Mouse (Mus musculus): ENCODE measurements around the gene Olfr548-ps1. TPM values are rescaled to one million over a fixed set of nuclear protein-coding genes. Genes with fewer than 3 reads are reported as not detected.

The Olfr548-ps1 gene
- total RNA-seq, 2 experiments from 2014 or later: not detected

DNA sequence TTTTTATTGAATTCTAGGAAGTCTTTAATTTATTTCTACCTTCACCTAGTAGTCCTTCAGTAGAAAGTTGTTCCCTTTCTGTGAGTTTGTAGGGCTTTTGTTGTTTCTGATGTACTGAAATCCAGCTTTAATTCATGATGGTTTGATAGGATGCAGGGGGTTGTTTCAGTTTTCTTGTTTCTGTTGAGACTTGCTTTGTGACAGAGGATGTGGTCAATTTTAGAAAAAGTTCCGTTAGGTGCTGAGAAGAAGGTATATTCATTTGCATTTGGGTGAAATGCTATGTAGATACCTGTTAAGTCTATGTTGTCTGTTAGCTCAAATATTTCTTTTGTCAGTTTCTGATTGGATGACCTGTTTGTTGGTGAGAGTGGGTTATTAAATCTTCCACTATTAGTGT lies 11.6 kb upstream of the Olfr548-ps1 start:
- no peak overlapping the region for H3K4me3 ChIP-seq
- no peak for DNase-seq
- no peak for TF ChIP-seq CTCF (IDR thresholded peaks at IDR 0.05)
- intact Hi-C loops (cut with DNase I): no loop called here
- no peak overlapping the region for H3K27ac ChIP-seq

DNA sequence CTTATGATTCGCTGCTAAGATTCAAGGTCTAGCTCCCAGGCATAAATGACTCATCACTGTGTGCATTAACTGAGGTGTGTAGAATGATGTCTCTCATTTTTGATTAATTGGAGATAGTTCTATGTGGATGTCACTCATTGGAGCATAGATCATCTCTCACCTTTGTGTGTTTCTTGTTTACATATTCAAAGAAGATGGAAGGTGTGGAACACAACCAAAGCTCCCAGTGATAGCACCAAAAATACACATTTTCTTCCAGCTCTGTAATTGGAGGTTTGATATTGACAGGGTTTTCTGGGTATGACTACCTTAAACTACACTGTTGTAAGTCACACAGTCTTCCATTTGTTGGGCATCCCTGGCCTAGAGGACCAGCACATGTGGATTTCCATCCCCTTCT lies 6.2 kb upstream of the Olfr548-ps1 start, which contains the start of gene Olfr547:
Gene Olfr547 (plus strand): TSS at position 301 of the 400 bp plus-strand sequence.
- Histone ChIP-seq H3K27ac (no peak within 1 kb of the TSS), H3K4me3 (no peak within 1 kb of the TSS)
- TF ChIP-seq CTCF (IDR thresholded peaks at IDR 0.05): no peak
- intact Hi-C loops (cut with DNase I): no loop called here
- no peak for DNase-seq

DNA sequence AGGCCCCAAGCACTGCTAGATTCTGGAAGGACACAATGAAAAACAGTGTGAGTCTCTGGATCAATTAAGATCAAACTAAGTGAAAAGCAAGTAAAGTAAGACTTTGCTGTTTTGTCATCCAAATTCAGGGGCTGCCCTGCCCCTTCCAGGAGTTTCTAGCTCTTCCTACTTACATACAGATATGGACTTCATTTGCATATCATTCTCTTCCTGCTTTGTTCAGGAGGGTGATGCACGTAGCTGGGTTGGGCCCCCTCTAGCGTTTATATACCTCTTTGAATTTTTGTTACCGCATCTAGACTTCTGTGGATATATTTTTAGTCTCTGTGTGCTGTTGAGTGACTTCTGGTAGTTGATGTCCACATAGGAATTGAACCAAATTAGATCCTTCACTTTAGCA lies 555 bp downstream of the Olfr548-ps1 start:
- H3K4me3 ChIP-seq: no peak overlapping the region
- DNase-seq: no peak
- intact Hi-C loops (cut with DNase I): no loop called here
- no peak overlapping the region for H3K27ac ChIP-seq
- TF ChIP-seq CTCF (IDR thresholded peaks at IDR 0.05): no peak

DNA sequence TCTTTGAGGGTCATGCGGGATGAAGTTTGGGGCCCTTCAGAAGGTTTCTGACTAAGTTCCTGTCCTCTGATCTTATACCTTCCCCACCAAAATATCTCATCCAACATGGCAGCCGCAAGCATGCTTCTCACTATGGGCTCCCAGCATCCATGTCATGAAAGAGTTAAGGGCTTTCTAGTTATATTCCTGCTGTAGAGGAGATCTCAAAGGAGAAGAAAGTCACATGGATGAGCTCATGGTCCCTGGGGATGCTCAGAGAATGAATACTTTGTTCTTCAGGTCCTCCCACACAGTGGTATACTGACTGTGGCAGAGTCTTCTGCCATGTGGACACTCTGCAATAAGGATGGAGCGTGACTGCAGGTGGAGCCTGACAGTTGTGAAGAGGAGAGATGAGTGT lies 8.9 kb downstream of the Olfr548-ps1 start, which contains the start of gene Olfr549:
Gene Olfr549 (plus strand): TSS at position 301 of the 400 bp plus-strand sequence.
- intact Hi-C loops (cut with DNase I): no loop called here
- no peak for DNase-seq
- no peak for TF ChIP-seq CTCF (IDR thresholded peaks at IDR 0.05)
- Histone ChIP-seq H3K4me3 (no peak within 1 kb of the TSS), H3K27ac (no peak within 1 kb of the TSS)

DNA sequence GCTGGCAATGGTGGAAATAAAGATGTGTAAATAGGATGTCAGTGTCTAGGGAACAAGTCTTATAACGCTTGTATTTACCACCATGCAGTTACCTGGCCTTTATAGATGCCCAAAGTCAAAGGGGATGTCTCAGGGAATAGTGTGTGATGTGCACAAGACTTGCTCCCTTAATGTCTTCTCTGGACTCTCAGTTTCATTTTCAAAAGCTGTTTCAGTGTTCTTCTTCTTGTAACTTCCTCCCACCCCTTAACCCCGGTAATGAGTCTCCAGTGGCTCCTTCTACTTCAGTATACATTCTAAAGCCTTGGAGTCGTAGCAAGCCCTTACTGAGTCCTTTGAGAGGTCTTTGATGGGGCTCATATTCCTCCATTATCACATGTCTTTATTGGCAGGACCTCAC lies 12.6 kb downstream of the Olfr548-ps1 start:
- DNase-seq: no peak
- no peak for TF ChIP-seq CTCF (IDR thresholded peaks at IDR 0.05)
- intact Hi-C loops (cut with DNase I): no loop called here
- no peak overlapping the region for H3K27ac ChIP-seq
- H3K4me3 ChIP-seq: no peak overlapping the region

DNA sequence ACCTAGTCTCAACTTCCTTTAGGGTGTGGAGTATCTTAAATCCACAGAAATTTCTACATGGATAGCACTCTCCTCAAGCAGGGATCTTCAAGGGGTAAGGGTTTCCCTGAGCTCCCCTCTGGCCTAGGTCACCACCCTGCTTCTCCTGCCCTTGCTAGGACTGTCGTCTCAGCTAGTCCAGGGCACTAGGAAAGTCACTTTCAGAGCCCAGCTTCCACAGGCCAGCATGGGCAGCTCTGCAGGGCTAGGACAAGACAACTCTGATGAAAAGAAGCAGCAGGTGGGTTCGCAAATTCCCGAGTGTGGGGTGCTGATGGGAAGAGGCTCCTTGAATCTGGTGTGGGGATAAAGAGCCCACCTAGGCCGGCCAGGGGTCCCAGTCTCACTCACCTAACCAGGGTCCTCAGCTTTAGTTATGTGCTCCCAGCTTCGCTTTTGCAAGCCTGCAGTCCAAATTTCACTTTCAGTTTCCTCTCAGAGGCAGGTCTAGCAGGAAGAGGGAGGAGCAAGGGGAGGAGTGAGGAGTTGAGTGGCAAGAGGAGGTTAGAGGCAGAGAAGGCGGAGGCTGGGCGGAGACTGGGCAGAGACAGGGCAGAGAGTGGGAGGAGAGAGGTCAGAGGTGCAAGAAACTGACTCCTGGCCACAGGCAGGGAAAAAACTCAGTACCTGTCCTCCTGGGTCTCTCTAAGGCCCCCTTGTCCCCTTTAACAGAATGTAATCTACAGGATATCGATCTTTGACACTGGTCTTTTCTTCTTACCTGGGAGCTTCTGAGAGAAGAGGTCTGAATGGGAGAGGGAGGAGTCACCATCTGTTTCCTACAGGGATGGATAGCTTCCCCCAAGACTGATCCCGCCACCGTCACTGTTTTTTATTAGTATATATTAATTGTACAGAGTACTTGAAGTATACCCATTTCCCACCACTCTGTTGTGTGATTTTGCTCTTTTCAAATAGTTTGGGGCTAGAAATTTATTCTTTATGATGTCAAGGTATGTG lies 24.6 kb downstream of the Olfr548-ps1 start, which contains the start of gene Trim21:
Gene Trim21 (minus strand): TSS at position 488 of the 999 bp plus-strand sequence.
- TF ChIP-seq CTCF (IDR thresholded peaks at IDR 0.05): no peak
- peak within 1 kb of the TSS; percentile 82 for H3K4me3 ChIP-seq
- intact Hi-C loops (cut with DNase I): loop anchor here (5.0 kb wide), 1 partner anchor 53 kb away; no protein-coding TSS in a partner anchor
- H3K27ac ChIP-seq: peak within 1 kb of the TSS; percentile 84
- peak; percentile 91 for DNase-seq

DNA sequence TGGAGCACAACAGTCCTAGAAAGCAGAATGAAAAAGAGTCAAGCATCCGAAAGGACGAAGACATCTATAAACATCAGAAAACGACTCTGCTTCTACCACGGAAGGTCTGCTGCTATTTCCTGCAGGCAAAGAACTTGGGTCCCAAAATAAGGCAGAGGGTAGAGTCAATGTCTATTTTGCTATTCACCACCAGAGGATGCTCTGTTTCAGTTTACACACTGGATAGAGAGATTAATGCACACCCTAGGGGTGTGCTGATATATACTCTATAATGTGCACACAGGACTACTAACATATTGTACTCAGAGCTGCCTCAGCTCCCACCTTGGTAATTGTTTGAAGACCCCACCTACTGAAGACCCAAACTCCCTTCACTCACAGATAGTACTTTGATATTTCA lies 25.5 kb downstream of the Olfr548-ps1 start:
- no peak for DNase-seq
- TF ChIP-seq CTCF (IDR thresholded peaks at IDR 0.05): no peak
- intact Hi-C loops (cut with DNase I): loop anchor here (5.0 kb wide), 1 partner anchor 54 kb away; no protein-coding TSS in a partner anchor

DNA sequence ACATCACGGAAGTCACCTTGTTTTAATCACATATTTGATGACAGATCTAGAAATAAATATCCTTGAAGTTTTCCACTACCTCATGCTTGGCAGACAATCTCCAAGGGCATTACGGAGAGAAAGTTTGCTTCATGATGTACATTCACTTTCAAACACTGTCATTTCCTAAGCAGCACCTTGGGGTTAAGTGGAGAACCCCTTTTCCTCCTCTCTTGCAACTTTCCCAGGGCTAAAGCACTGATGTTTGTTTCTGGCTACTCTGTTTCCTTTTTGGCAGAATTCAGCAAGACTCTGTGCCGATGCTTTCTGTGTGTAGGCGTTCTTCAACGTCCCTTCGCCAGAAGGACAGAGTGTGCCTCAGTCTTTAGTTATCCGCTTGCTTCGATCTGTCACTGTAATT lies 30.4 kb downstream of the Olfr548-ps1 start, which contains the start of gene Olfr550:
Gene Olfr550 (plus strand): TSS at position 301 of the 400 bp plus-strand sequence.
- DNase-seq: no peak
- no peak for TF ChIP-seq CTCF (IDR thresholded peaks at IDR 0.05)
- Histone ChIP-seq H3K4me3 (no peak within 1 kb of the TSS), H3K27ac (no peak within 1 kb of the TSS)
- intact Hi-C loops (cut with DNase I): no loop called here

More for the DNA sequence above, 25.5 kb downstream of the Olfr548-ps1 start:
- no peak overlapping the region for H3K4me3 ChIP-seq
- H3K27ac ChIP-seq: no peak overlapping the region

DNA sequence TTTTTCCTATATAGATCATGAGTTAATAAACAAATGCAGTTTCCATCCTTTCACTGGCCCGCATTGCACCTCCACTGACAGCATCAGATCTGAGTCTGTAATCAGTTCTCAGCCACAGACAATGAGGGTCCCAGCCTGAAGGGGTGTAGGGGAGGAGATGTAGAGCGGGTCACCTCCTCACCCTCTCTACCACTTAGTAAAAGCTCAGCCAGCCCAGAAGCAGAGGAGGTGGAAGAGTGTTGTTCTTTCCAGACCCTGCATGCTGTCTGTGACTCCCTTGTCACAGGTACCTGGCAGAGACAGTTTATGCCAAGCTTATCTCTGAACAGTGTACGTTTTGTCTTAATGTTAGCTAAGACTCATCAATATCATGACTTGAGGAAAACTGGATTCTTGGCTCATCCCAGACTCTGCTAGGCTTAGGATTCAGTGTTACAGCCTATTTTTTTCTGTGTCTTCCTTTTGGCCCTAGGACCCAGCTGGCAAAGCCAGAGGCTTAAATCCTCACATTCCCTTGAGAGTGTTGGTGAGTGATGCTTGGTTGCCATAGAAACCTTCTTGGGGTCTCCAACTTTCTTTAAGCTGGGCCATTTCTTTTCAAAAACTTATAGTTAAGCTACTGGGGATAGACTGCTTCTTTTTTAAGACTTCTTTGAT lies 32.6 kb downstream of the Olfr548-ps1 start:
- Histone ChIP-seq H3K27ac (no peak overlapping the region), H3K4me3 (no peak overlapping the region)
- TF ChIP-seq CTCF (IDR thresholded peaks at IDR 0.05): no peak
- no peak for DNase-seq
- intact Hi-C loops (cut with DNase I): no loop called here

DNA sequence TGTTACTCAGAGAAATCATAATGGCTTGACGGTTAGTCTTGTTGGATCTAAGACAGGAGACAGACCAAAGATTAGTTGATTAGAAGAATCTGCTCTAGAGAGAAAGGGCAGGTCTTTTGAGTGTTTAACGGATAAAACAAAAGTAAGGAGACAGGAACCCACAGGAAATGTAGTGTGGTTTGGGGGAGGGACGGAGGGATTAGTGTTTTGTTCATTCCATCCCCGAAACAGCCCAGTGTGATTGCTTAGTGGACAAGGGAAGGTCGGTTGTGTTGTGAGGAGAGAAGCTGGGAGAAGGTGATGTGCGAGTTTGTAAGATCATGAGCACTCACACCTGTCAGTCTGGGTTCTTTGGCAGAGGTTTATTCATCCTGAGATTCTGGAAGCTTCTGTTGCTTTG lies 35.3 kb downstream of the Olfr548-ps1 start:
- intact Hi-C loops (cut with DNase I): no loop called here

DNA sequence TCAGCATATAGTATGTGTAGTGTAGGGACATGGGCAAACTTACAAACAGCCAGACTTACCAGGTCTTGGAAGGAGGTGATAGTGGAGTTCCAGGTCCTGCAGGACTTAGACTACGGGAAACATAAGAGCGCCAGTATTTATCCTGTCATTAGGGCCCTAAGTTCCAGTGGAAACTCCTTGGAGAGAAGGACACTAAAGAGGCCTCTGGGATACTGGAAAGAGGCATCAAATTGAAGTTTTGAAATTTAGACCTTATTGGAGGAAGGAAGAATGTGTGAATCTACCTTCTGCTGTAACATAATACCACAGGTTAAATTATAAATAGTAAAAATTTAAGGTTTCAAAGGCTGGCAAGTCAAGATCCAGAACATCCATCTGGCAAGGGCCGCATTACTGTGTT lies 51.1 kb downstream of the Olfr548-ps1 start, which contains the start of gene Olfr551:
Gene Olfr551 (minus strand): TSS at position 101 of the 400 bp plus-strand sequence.
- H3K4me3 ChIP-seq: no peak within 1 kb of the TSS
- no peak for DNase-seq
- no peak within 1 kb of the TSS for H3K27ac ChIP-seq
- TF ChIP-seq CTCF (IDR thresholded peaks at IDR 0.05): no peak
- intact Hi-C loops (cut with DNase I): no loop called here

More for the DNA sequence above, 35.3 kb downstream of the Olfr548-ps1 start:
- Histone ChIP-seq H3K4me3 (no peak overlapping the region), H3K27ac (no peak overlapping the region)
- no peak for TF ChIP-seq CTCF (IDR thresholded peaks at IDR 0.05)
- no peak for DNase-seq

Other genes with a start within 250 kb of the Olfr548-ps1 start
- 10 to 100 TPM; 15.3 to 21.8 TPM for gene Rrm1, start 99.2 kb upstream of the Olfr548-ps1 start, total RNA-seq (2021)
- not detected for gene Olfr543, start 59.2 kb upstream of the Olfr548-ps1 start, total RNA-seq (2021)
- gene Olfr544, start 52.6 kb upstream of the Olfr548-ps1 start, total RNA-seq (2021): not detected
- gene Olfr545, start 41.3 kb upstream of the Olfr548-ps1 start, total RNA-seq (2021): not detected
- not detected for gene Olfr547, start 6.1 kb upstream of the Olfr548-ps1 start, total RNA-seq (2021)
- not detected for gene Olfr549, start 9.0 kb downstream of the Olfr548-ps1 start, total RNA-seq (2021)
- gene Trim21, start 24.6 kb downstream of the Olfr548-ps1 start, total RNA-seq (2021): 1 to 10 TPM; 2.4 to 3.4 TPM
- under 1 TPM in 1 of 2 experiments, not detected in 1; 0.17 TPM for gene Olfr550, start 30.5 kb downstream of the Olfr548-ps1 start, total RNA-seq (2021)
- gene Olfr551, start 51.0 kb downstream of the Olfr548-ps1 start, total RNA-seq (2021): not detected
- under 1 TPM; 0.06 to 0.20 TPM for gene Olfr552, start 56.9 kb downstream of the Olfr548-ps1 start, total RNA-seq (2021)
- not detected for gene Olfr553, start 77.3 kb downstream of the Olfr548-ps1 start, total RNA-seq (2021)
- not detected for gene Olfr554, start 97.5 kb downstream of the Olfr548-ps1 start, total RNA-seq (2021)
- not detected for gene Olfr555, start 117.9 kb downstream of the Olfr548-ps1 start, total RNA-seq (2021)
- not detected for gene Olfr556, start 124.0 kb downstream of the Olfr548-ps1 start, total RNA-seq (2021)
- gene Trim68, start 146.4 kb downstream of the Olfr548-ps1 start, total RNA-seq (2021): 1 to 10 TPM; 4.0 to 4.8 TPM
- not detected for gene Olfr557, start 155.0 kb downstream of the Olfr548-ps1 start, total RNA-seq (2021)
- 1 to 10 TPM; 1.4 to 1.5 TPM for gene Olfr558, start 161.3 kb downstream of the Olfr548-ps1 start, total RNA-seq (2021)
- gene Olfr33, start 178.2 kb downstream of the Olfr548-ps1 start, total RNA-seq (2021): not detected
- gene Olfr559, start 186.6 kb downstream of the Olfr548-ps1 start, total RNA-seq (2021): not detected
- not detected for gene Olfr560, start 218.5 kb downstream of the Olfr548-ps1 start, total RNA-seq (2021)
- gene Olfr78, start 218.6 kb downstream of the Olfr548-ps1 start, total RNA-seq (2021): under 1 TPM; 0.33 to 0.61 TPM
- gene Olfr561, start 230.3 kb downstream of the Olfr548-ps1 start, total RNA-seq (2021): not detected